Mouse (Mus musculus) liver, adult 2 months (tissue): Measurements from ENCODE around the gene Spx.

Experiments
- CTCF ChIP-seq: fragments of 200-500 bp; IDR thresholded peaks from 2 replicates; pipeline ENCODE4 v1.5.1; 2011; ENCODE audit warnings: low read depth, low read length, control low read depth
- POLR2A ChIP-seq: fragments of 200-500 bp; IDR thresholded peaks from 2 replicates; pipeline ENCODE4 v1.6.1; 2011; ENCODE audit warnings: low read length, control low read depth; ENCODE audit not compliant: insufficient read depth; ENCODE audit errors: extremely low read depth

DNA sequence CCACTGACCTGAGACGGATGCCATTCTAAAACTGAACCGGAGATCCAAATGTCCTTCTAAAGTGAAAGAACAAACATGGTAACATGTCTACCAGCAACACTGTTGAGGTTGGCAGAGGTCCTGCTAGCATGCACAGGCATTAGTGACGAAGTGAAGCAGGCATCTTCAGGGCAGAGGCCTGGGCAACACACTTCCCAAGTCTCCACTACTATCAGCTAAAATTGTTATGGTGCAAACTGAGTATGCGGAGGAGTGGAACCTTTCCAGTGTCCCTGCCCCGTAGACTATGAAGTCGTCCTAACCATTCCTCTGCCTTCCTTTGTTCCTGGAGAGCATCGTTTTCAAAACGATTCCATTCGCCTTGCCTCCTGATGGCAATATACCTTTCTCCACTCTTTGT, 28.7 kb upstream of the Spx start:
- no peak for TF ChIP-seq CTCF
- TF ChIP-seq POLR2A, result no peak
